Mouse (Mus musculus) liver, postnatal 0 days (tissue): ENCODE measurements around the gene Apbb1.

Experiments used
- CTCF ChIP-seq: sonication (generic); IDR thresholded peaks from 2 replicates; pipeline ENCODE4 v1.5.1; 2016; ENCODE audit warnings: antibody characterized with exemption, low read depth
- EP300 ChIP-seq: IDR thresholded peaks from 2 replicates; pipeline ENCODE4 v1.6.1; 2016; ENCODE audit warnings: antibody characterized with exemption, low read depth, mild to moderate bottlenecking

- no peak for TF ChIP-seq EP300
- TF ChIP-seq CTCF: no peak
These were observed 61.3 kb downstream of the Apbb1 start for GRCm38 (mm10) chr7:105520201-105520600.
